Mouse (Mus musculus) CH12.LX (cell line): ENCODE measurements around the gene Cmtm2b. TPM values are rescaled to one million over a fixed set of nuclear protein-coding genes. Genes with fewer than 3 reads are reported as not detected.
A peak's percentile ranks its signal among the peaks of the same experiment; 100 is the strongest.

ENCODE experiments used
- DNase-seq: peaks from one replicate; pipeline ENCODE4 v3.0.0-alpha.2; 2013; ENCODE audit errors: extremely low read depth
- H3K27ac ChIP-seq: 2 replicates; pipeline ENCODE4 v1.5.1; 2012; ENCODE audit warnings: low read depth, mild to moderate bottlenecking, control low read depth, moderate library complexity; ENCODE audit not compliant: insufficient read depth
- H3K27me3 ChIP-seq: replicated peaks from 2 replicates; pipeline ENCODE3; 2012; ENCODE audit warnings: inconsistent platforms
- H3K36me3 ChIP-seq, 2 experiments: replicated peaks in 1 of 2; 2 replicates each; pipeline versions ENCODE3 to v1.6.1; 2012; ENCODE audit warnings: inconsistent platforms in 1 of 2, low read length in 1 of 2, mild to moderate bottlenecking in 1 of 2, mixed read lengths in 1 of 2, moderate library complexity in 1 of 2; ENCODE audit not compliant: control insufficient read depth in 1 of 2, insufficient read depth in 1 of 2
- H3K4me1 ChIP-seq, 2 experiments: 2 replicates each; pipeline ENCODE4 v1.6.1; 2012; ENCODE audit warnings: inconsistent platforms in 1 of 2, moderate library complexity in 1 of 2; ENCODE audit not compliant: insufficient read depth in 2 of 2, control insufficient read depth in 1 of 2
- H3K4me2 ChIP-seq: 2 replicates; pipeline ENCODE4 v1.6.1; 2012; ENCODE audit warnings: low read depth, mild to moderate bottlenecking, control low read depth; ENCODE audit not compliant: poor library complexity, insufficient read depth, severe bottlenecking
- H3K4me3 ChIP-seq, 3 experiments: fragments of 150-350 bp in 1 of 3; sonication (generic) in 1 of 3; replicated peaks in 1 of 3; 2 replicates each; pipeline versions ENCODE3 to v1.5.1; 2011 to 2012; ENCODE audit warnings: low read depth in 2 of 3, low read length in 2 of 3, mild to moderate bottlenecking in 2 of 3, moderate library complexity in 2 of 3, control low read depth in 1 of 3, improper control_type of control experiment in 1 of 3, inconsistent platforms in 1 of 3, mixed read lengths in 1 of 3; ENCODE audit not compliant: poor library complexity in 1 of 3
- H3K79me2 ChIP-seq: replicated peaks from 2 replicates; pipeline ENCODE4 v1.6.1; 2012; ENCODE audit warnings: mild to moderate bottlenecking, moderate library complexity; ENCODE audit not compliant: control insufficient read depth, poor library complexity, insufficient read depth, severe bottlenecking; ENCODE audit errors: extremely low read depth
- H3K9ac ChIP-seq: 2 replicates; pipeline ENCODE4 v1.6.1; 2012; ENCODE audit warnings: low read depth, mild to moderate bottlenecking, control low read depth, moderate library complexity; ENCODE audit not compliant: insufficient read depth
- H3K9me3 ChIP-seq: replicated peaks from 2 replicates; pipeline ENCODE3; 2012; ENCODE audit warnings: low read length, inconsistent platforms, mixed read lengths
- BHLHE40 ChIP-seq: IDR thresholded peaks from 2 replicates; pipeline ENCODE4 v1.6.1; 2011; ENCODE audit warnings: mild to moderate bottlenecking, low read depth, low read length, improper control_type of control experiment
- CTCF ChIP-seq, 2 experiments: IDR thresholded peaks in 1 of 2; conservative IDR thresholded peaks in 1 of 2; 2 replicates each; pipeline ENCODE4 v1.5.1; 2011 to 2012; ENCODE audit warnings: low read depth in 2 of 2, low read length in 2 of 2, improper control_type of control experiment in 1 of 2, inconsistent platforms in 1 of 2, mild to moderate bottlenecking in 1 of 2, moderate library complexity in 1 of 2
- EP300 ChIP-seq: IDR thresholded peaks from 2 replicates; pipeline ENCODE4 v1.6.1; 2011; ENCODE audit warnings: low read length, improper control_type of control experiment
- ETS1 ChIP-seq: conservative IDR thresholded peaks from 2 replicates; pipeline ENCODE4 v1.6.1; 2012; ENCODE audit warnings: low read depth, mild to moderate bottlenecking, inconsistent platforms, low read length, improper control_type of control experiment, moderate library complexity
- HCFC1 ChIP-seq: IDR thresholded peaks from 2 replicates; pipeline ENCODE4 v1.6.1; 2012; ENCODE audit warnings: low read depth, mild to moderate bottlenecking, inconsistent platforms, low read length, improper control_type of control experiment
- JUN ChIP-seq: IDR thresholded peaks from 2 replicates; pipeline ENCODE4 v1.6.1; 2011; ENCODE audit warnings: low read depth, mild to moderate bottlenecking, low read length, improper control_type of control experiment, moderate library complexity; ENCODE audit not compliant: insufficient read depth
- MAFK ChIP-seq: IDR thresholded peaks from 2 replicates; pipeline ENCODE4 v1.6.1; 2011; ENCODE audit warnings: low read length, improper control_type of control experiment; ENCODE audit not compliant: insufficient replicate concordance
- MAX ChIP-seq: IDR thresholded peaks from 2 replicates; pipeline ENCODE4 v1.6.1; 2011; ENCODE audit warnings: low read length, improper control_type of control experiment
- MYC ChIP-seq: IDR thresholded peaks from 2 replicates; pipeline ENCODE4 v1.6.1; 2011; ENCODE audit warnings: low read depth, mild to moderate bottlenecking, improper control_type of control experiment, low read length
- NELFE ChIP-seq: IDR thresholded peaks from 2 replicates; pipeline ENCODE4 v1.6.1; 2011; ENCODE audit warnings: low read depth, low read length, improper control_type of control experiment
- NRF1 ChIP-seq: IDR thresholded peaks from 2 replicates; pipeline ENCODE4 v1.6.1; 2014; ENCODE audit warnings: low read depth, mild to moderate bottlenecking, inconsistent platforms, low read length, improper control_type of control experiment, moderate library complexity
- RCOR1 ChIP-seq: conservative IDR thresholded peaks from 2 replicates; pipeline ENCODE4 v1.6.1; 2012; ENCODE audit warnings: low read depth, mild to moderate bottlenecking, inconsistent platforms, low read length, improper control_type of control experiment
- SMC3 ChIP-seq: IDR thresholded peaks from 2 replicates; pipeline ENCODE4 v1.6.1; 2011; ENCODE audit warnings: low read depth, low read length, improper control_type of control experiment
- TBP ChIP-seq: conservative IDR thresholded peaks from 2 replicates; pipeline ENCODE4 v1.6.1; 2011; ENCODE audit warnings: low read depth, low read length, improper control_type of control experiment
- USF1 ChIP-seq: IDR thresholded peaks from 2 replicates; pipeline ENCODE4 v1.6.1; 2014; ENCODE audit warnings: low read depth, mild to moderate bottlenecking, inconsistent platforms, low read length, improper control_type of control experiment
- ZKSCAN1 ChIP-seq: IDR thresholded peaks from 2 replicates; pipeline ENCODE4 v1.6.1; 2012; ENCODE audit warnings: low read depth, inconsistent platforms, low read length, improper control_type of control experiment, borderline replicate concordance
- dilution Hi-C: fragments of 300-500 bp; cut with MboI; formaldehyde crosslinking; loops from 2 replicates; pipeline ENCODE4 v1.14.3; 2020; ENCODE audit warnings: low sequenced_read_pairs; ENCODE audit not compliant: extremely low pct_unique_long_range_greater_than_20kb, extremely low pct_ligation_motif_present
- in situ Hi-C: fragments of 300-500 bp; cut with MboI; formaldehyde crosslinking; loops from 3 replicates; pipeline ENCODE4 v1.14.3; 2019; ENCODE audit warnings: low sequenced_read_pairs, low pct_ligation_motif_present, low pct_unique_long_range_greater_than_20kb, mixed read lengths
- polyA plus RNA-seq: library from polyadenylated mRNA; unstranded; fragments of >175 nt; gene quantifications from 2 replicates; pipeline ENCODE4 v1.2.1, GENCODE M21; 2012; ENCODE audit warnings: low read depth; ENCODE audit not compliant: insufficient read length
- total RNA-seq, 2 experiments: library from RNA; depleted of rRNA; stranded (reverse); fragments of 300-350 nt in 1 of 2; fragments of >200 nt in 1 of 2; gene quantifications; 2 replicates each; pipeline ENCODE4 v1.2.3; 2012 to 2014

The Cmtm2b gene
- total and polyA plus RNA-seq, 3 experiments: not detected

GRCm38 (mm10) chr8:104348971-104349370 lies 26.9 kb downstream of the Cmtm2b start:
- Histone ChIP-seq H3K4me2 (no peak overlapping the region), H3K36me3 (peaks cover 0 to 49% of the 10 kb centered on the region in 2 experiments), H3K4me1 (peaks cover 0 to 7% of the 10 kb centered on the region in 2 experiments; a peak in 2 of 4 replicates), H3K27me3 (no peaks in the 10 kb centered on the region), H3K9me3 (no peaks in the 10 kb centered on the region), H3K4me3 (no peak overlapping the region), H3K27ac (no peak overlapping the region), H3K9ac (no peak overlapping the region), H3K79me2 (no peaks in the 10 kb centered on the region)
- in situ Hi-C loops: no loop called here
- no peak for DNase-seq
- dilution Hi-C loops: no loop called here
- TF ChIP-seq BHLHE40: no peak
- no peak for TF ChIP-seq MAX
- no peak for TF ChIP-seq USF1
- no peak for TF ChIP-seq EP300

- DNase-seq: no peak
Measured at GRCm38 (mm10) chr8:104350047-104350446, 28.0 kb downstream of the Cmtm2b start.

GRCm38 (mm10) chr8:104353186-104353585 lies 31.2 kb downstream of the Cmtm2b start:
- peaks cover 0 to 31% of the 10 kb centered on the region in 2 experiments for H3K36me3 ChIP-seq
- H3K4me3 ChIP-seq: no peak overlapping the region
- no peaks in the 10 kb centered on the region for H3K4me1 ChIP-seq
- no peak overlapping the region for H3K9ac ChIP-seq
- no peak overlapping the region for H3K4me2 ChIP-seq
- TF ChIP-seq CTCF (conservative IDR thresholded peaks at IDR 0.05 in 1 of 2, IDR thresholded peaks at IDR 0.05 in 1 of 2; ENCODE audit: low read depth in 2 of 2, low read length in 2 of 2): peak in 1 of 2 experiments; percentile 30; a peak in 1 of 4 replicates
- no peak for TF ChIP-seq TBP
- no peak for DNase-seq
- no peaks in the 10 kb centered on the region for H3K79me2 ChIP-seq
- dilution Hi-C loops (no loop called here), in situ Hi-C loops (loop anchor here (25.0 kb wide), 1 partner anchor 184 kb away; the partner anchor contains the start of genes Car7 and Nae1)
- H3K27ac ChIP-seq: no peak overlapping the region
- no peaks in the 10 kb centered on the region for H3K27me3 ChIP-seq
- H3K9me3 ChIP-seq: no peaks in the 10 kb centered on the region

More at GRCm38 (mm10) chr8:104350047-104350446, 28.0 kb downstream of the Cmtm2b start:
- Histone ChIP-seq H3K4me3 (no peak overlapping the region), H3K9me3 (no peaks in the 10 kb centered on the region), H3K27me3 (no peaks in the 10 kb centered on the region), H3K36me3 (peaks cover 0 to 51% of the 10 kb centered on the region in 2 experiments), H3K4me2 (no peak overlapping the region), H3K79me2 (no peaks in the 10 kb centered on the region), H3K27ac (no peak overlapping the region), H3K9ac (no peak overlapping the region), H3K4me1 (no peaks in the 10 kb centered on the region)
- in situ Hi-C loops (loop anchor here (25.0 kb wide), 1 partner anchor 187 kb away; the partner anchor contains the start of genes Car7 and Nae1), dilution Hi-C loops (no loop called here)
- TF ChIP-seq ETS1 (no peak), BHLHE40 (no peak), NRF1 (no peak), JUN (no peak), MAFK (no peak), MYC (no peak), SMC3 (no peak), NELFE (no peak), ZKSCAN1 (no peak), HCFC1 (no peak), CTCF (conservative IDR thresholded peaks at IDR 0.05 in 1 of 2, IDR thresholded peaks at IDR 0.05 in 1 of 2; ENCODE audit: low read depth in 2 of 2, low read length in 2 of 2) (no peak), RCOR1 (no peak)
